Comparison of ENCODE assay signal across 23 mouse cellular contexts in the genomic region with DNA sequence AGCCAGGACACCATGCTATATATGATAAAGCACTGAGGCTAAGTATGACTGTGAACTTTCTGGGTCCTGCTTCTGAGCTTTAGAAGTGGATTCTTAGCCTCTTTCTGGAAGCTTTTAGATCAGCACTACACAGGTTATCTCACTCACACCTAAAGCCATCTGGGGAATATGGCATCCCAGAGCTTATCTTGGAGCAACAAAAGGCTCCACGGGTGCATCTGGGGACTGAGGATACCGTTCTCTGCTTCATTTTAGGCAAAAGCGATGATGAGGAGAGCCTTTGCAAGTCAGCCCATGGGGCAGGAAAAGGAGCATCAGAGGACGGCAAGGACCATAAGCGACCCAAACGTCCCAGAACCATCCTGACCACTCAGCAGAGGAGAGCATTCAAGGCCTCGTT.
DNase-seq lines count a peak whose midpoint lies in the region; ATAC-seq lines count a peak whose summit lies in the region.
"Had no signal": no experiment of that assay in that cellular context is flagged by ENCODE, and none has a peak within 500 bp of the region (broad histone marks: within the 10 kb centered on the region; RNA-seq: fewer than 3 reads in every experiment).

No protein-coding gene starts in this region.

- H3K4me1 ChIP-seq in heart, embryonic 10.5 days = no peaks in the 10 kb centered on the region
- H3K4me1 ChIP-seq in heart, embryonic 12.5 days (replicated peaks) = no peaks in the 10 kb centered on the region
- H3K4me1 ChIP-seq in liver, embryonic 12.5 days = no peaks in the 10 kb centered on the region
- H3K4me1 ChIP-seq: embryonic facial prominence, embryonic 13.5 days; embryonic facial prominence, embryonic 15.5 days had no signal

- intact Hi-C loops in heart, postnatal 10 days (cut with DNase I) = no loop called here
- intact Hi-C loops in heart, postnatal 36 days (cut with DNase I) = no loop called here

- peak overlapping the region; percentile 22; the same call in 1 of the 2 replicates for H3K4me3 ChIP-seq in heart, embryonic 10.5 days
- no peak overlapping the region for H3K4me3 ChIP-seq in heart, embryonic 12.5 days
- H3K4me3 ChIP-seq in liver, embryonic 12.5 days = peak overlapping the region; percentile 7; the same call in 1 of the 2 replicates
- H3K4me3 ChIP-seq: embryonic facial prominence, embryonic 13.5 days; embryonic facial prominence, embryonic 15.5 days; erythroblast, embryonic 14.5 days had no signal

- H3K27me3 ChIP-seq in heart, embryonic 10.5 days (ENCODE audit: insufficient read depth, poor library complexity, severe bottlenecking) = no peaks in the 10 kb centered on the region
- no peaks in the 10 kb centered on the region for H3K27me3 ChIP-seq in heart, embryonic 12.5 days (replicated peaks)
- H3K27me3 ChIP-seq in liver, embryonic 12.5 days (replicated peaks) = no peaks in the 10 kb centered on the region
- H3K27me3 ChIP-seq: embryonic facial prominence, embryonic 13.5 days; embryonic facial prominence, embryonic 15.5 days had no signal

- peak; percentile 91 for ATAC-seq in heart, embryonic 12.5 days (ENCODE audit: insufficient number of reproducible peaks, low FRiP score)
- peak; percentile 62 for ATAC-seq in liver, embryonic 12.5 days
- no peak for ATAC-seq in megakaryocyte-erythroid progenitor cell, adult 5-6 weeks (replicated peaks; ENCODE audit: low FRiP score, low TSS enrichment, poor library complexity, severe bottlenecking)
- ATAC-seq: forebrain, embryonic 14.5 days; forebrain, embryonic 16.5 days had no signal

- H3K4me2 ChIP-seq in heart, embryonic 12.5 days = no peak overlapping the region
- no peak overlapping the region for H3K4me2 ChIP-seq in liver, embryonic 12.5 days
- H3K4me2 ChIP-seq: embryonic facial prominence, embryonic 13.5 days; embryonic facial prominence, embryonic 15.5 days had no signal

- WGBS in heart, embryonic 10.5 days = 61% methylated on average over 7 of the region's 7 CpGs
- WGBS in heart, embryonic 12.5 days = 52% methylated on average over 7 of the region's 7 CpGs
- WGBS in liver, embryonic 12.5 days (ENCODE audit: insufficient replicate concordance) = 46% methylated on average over 7 of the region's 7 CpGs

- DNase-seq in heart, embryonic 10.5 days (ENCODE audit: low spot score) = peak; percentile 91
- no peak for DNase-seq in heart, postnatal 10 days
- no peak for DNase-seq in heart, postnatal 36 days
- no peak for DNase-seq in liver
- peak; percentile 41 for DNase-seq in yolk sac, embryonic 10.5 days (ENCODE audit: low spot score)
- DNase-seq: adrenal gland, adult 2 months; adrenal gland, postnatal 10 days; adrenal gland, postnatal 25 days; cerebellum, adult 11 months; cerebellum, adult 18-20 months; cerebellum, adult 8-10 months; cerebellum, adult 9-11 months; cerebellum, postnatal 14 days; cerebellum, postnatal 36 days; embryo, embryonic 11 days had no signal

- H3K9ac ChIP-seq in heart, embryonic 12.5 days = no peak overlapping the region
- no peak overlapping the region for H3K9ac ChIP-seq in liver, embryonic 12.5 days
- H3K9ac ChIP-seq: embryonic facial prominence, embryonic 13.5 days; embryonic facial prominence, embryonic 15.5 days had no signal

- no peaks in the 10 kb centered on the region for H3K9me3 ChIP-seq in heart, embryonic 10.5 days
- H3K9me3 ChIP-seq in heart, embryonic 12.5 days (replicated peaks) = no peaks in the 10 kb centered on the region
- H3K9me3 ChIP-seq in liver, embryonic 12.5 days (replicated peaks) = no peaks in the 10 kb centered on the region
- H3K9me3 ChIP-seq: embryonic facial prominence, embryonic 13.5 days; embryonic facial prominence, embryonic 15.5 days had no signal

- peak overlapping the region; percentile 52; the same call in 1 of the 2 replicates for H3K27ac ChIP-seq in heart, embryonic 10.5 days
- no peak overlapping the region for H3K27ac ChIP-seq in heart, embryonic 12.5 days (ENCODE audit: poor library complexity, severe bottlenecking)
- H3K27ac ChIP-seq in liver, embryonic 12.5 days = no peak overlapping the region
- H3K27ac ChIP-seq: embryonic facial prominence, embryonic 13.5 days; embryonic facial prominence, embryonic 15.5 days had no signal

- no peaks in the 10 kb centered on the region for H3K36me3 ChIP-seq in heart, embryonic 10.5 days
- H3K36me3 ChIP-seq in heart, embryonic 12.5 days = no peaks in the 10 kb centered on the region
- H3K36me3 ChIP-seq in liver, embryonic 12.5 days = no peaks in the 10 kb centered on the region
- H3K36me3 ChIP-seq: embryonic facial prominence, embryonic 13.5 days; embryonic facial prominence, embryonic 15.5 days had no signal

Comparison
In these comparisons a context has a peak if more than half of its experiments do, and no peak if none do; other contexts are left out.
1. DNase-seq: peak in heart, embryonic 10.5 days (single experiment) and yolk sac, embryonic 10.5 days (single experiment); none in heart, postnatal 10 days (0 of 2), heart, postnatal 36 days (0 of 2) and liver (single experiment).